Mouse (Mus musculus) kidney, adult 2 months (tissue): ENCODE data around the gene Gabre. TPM values are rescaled to one million over a fixed set of nuclear protein-coding genes. Genes with fewer than 3 reads are reported as not detected.
A peak's percentile ranks its signal among the peaks of the same experiment; 100 is the strongest.

ENCODE experiments used
- DNase-seq: peaks from one replicate; pipeline ENCODE4 v3.0.0; 2021
- H3K27ac ChIP-seq: fragments of 200-500 bp; 2 replicates; pipeline ENCODE4 v1.5.1; 2012; ENCODE audit warnings: low read depth, low read length, control low read depth, inconsistent platforms; ENCODE audit not compliant: insufficient read depth
- H3K27me3 ChIP-seq: fragments of 200-500 bp; replicated peaks from 2 replicates; pipeline ENCODE4 v1.6.1; 2012; ENCODE audit warnings: mild to moderate bottlenecking, moderate library complexity, low read length, inconsistent platforms; ENCODE audit not compliant: control insufficient read depth, insufficient read depth
- H3K36me3 ChIP-seq: fragments of 200-500 bp; 2 replicates; pipeline ENCODE4 v1.6.1; 2012; ENCODE audit warnings: mild to moderate bottlenecking, moderate library complexity, low read length, inconsistent platforms; ENCODE audit not compliant: control insufficient read depth, insufficient read depth
- H3K4me1 ChIP-seq: fragments of 200-500 bp; 2 replicates; pipeline ENCODE4 v1.6.1; 2011; ENCODE audit warnings: low read length; ENCODE audit not compliant: control insufficient read depth, insufficient read depth
- H3K4me3 ChIP-seq: fragments of 200-500 bp; 2 replicates; pipeline ENCODE4 v1.5.1; 2011; ENCODE audit warnings: mild to moderate bottlenecking, low read depth, low read length, control low read depth; ENCODE audit not compliant: insufficient read depth
- CTCF ChIP-seq: fragments of 200-500 bp; conservative IDR thresholded peaks from 2 replicates; pipeline ENCODE4 v1.5.1; 2011; ENCODE audit warnings: low read depth, mild to moderate bottlenecking, control low read depth, low read length, moderate library complexity, mixed read lengths; ENCODE audit not compliant: insufficient read depth, insufficient read length
- POLR2A ChIP-seq: fragments of 200-500 bp; IDR thresholded peaks from one replicate; pipeline ENCODE4 v1.6.1; 2011; ENCODE audit warnings: low read depth, low read length, control low read depth
- WGBS: fragments of 180-500 bp; shearing (Covaris S2); methylation state at CpG from one replicate; pipeline ENCODE4 v1.1.7; 2018; 5-methylcytosine and 5-hydroxymethylcytosine counted together
- polyA plus RNA-seq: library from polyadenylated mRNA; depleted of rRNA; stranded (reverse); fragments of >200 nt; gene quantifications from 2 replicates; pipeline ENCODE4 v1.2.3, GENCODE M21; 2012; rRNA removed

Gene Gabre
- polyA plus RNA-seq = 1.5 TPM in 2 replicates

DNA sequence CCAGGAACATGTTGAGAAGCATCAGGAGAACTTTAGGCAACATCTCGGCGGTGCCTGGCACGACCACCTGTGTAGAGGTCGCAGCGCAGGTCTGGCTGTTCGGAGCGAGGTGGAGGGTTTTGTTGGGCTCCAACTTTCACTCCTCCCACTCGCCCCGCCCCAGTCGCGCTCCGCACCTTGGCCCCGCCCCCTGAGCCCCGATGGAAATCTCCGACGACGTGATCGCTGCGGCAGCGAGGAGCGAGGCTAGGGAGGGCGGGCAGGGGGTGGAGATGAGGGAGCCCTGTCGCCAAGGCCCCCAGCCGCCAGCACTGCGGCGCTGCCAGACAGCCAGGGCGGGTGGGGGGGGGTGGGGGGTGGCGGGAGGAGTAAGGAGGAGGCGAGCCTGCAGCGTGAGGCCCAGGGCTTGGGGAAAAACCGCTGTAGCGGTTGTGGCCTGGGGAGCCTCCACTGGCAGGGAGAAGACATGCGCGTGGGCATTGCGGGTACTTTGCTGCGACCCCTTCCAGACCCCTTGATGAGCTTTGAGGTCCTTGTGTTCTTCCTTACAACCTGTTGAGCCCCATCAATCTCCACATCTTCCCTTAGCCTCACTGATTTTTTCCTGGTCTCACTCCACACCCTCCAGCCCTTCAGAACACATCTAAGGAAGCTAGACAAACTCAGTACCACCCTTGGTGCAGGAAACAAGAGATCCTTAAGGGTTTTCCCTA is at the start of gene Gabre:
Gabre (minus strand) TSS at position 145 of the 713 bp plus-strand sequence.
- 1% methylated on average over 26 of the region's 36 CpGs for WGBS
- no peak within 1 kb of the TSS for H3K27ac ChIP-seq
- peak within 1 kb of the TSS; percentile 80 for H3K4me3 ChIP-seq
- no peaks in the 10 kb centered on the region; the same call in 1 of the 2 replicates for H3K27me3 ChIP-seq
- DNase-seq = peak; percentile 11
- no peak for TF ChIP-seq CTCF
- no peaks in the 10 kb centered on the region for H3K36me3 ChIP-seq
- no peaks in the 10 kb centered on the region for H3K4me1 ChIP-seq

DNA sequence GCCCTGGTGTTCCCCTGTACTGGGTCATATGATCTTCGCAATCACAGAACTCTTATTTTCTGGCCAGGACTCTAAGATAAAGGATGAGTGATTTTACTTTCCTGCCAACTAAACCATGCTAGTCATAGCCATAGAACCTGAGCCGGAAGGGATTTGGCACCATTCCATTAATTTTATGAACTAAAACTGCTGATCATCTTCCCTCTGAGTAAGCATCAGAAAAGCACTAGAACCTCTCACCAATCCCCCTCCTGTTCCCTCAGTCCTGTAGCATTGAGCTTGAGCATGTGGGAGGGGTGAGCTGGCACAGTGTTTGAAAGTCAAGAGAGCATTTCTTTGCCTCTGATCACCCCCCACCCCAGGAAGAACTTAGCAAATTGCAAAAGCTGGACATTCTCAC is 23.2 kb upstream of the Gabre start:
- Histone ChIP-seq H3K4me3 (no peak overlapping the region), H3K36me3 (no peaks in the 10 kb centered on the region), H3K4me1 (no peaks in the 10 kb centered on the region), H3K27me3 (no peaks in the 10 kb centered on the region), H3K27ac (no peak overlapping the region)
- TF ChIP-seq CTCF (no peak), POLR2A (no peak)
- 33% methylated on average over 2 of the region's 2 CpGs for WGBS
- no peak for DNase-seq

DNA sequence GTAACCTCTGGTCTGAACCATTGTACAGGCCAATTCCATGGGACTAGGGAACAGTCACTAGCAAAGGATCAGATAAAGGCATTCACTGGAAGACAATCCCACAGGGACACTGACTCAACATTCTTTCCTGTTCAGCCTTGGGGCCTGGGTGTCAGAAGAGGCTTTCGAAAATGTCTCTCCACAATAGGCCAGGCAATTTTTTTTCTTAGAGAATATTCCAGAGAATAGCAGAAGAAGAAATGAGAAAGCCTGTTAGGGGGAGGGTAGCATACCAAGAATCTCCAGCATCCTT is 715 bp upstream of the Gabre start:
- no peak overlapping the region for H3K4me3 ChIP-seq
- H3K27me3 ChIP-seq = no peaks in the 10 kb centered on the region; the same call in 1 of the 2 replicates
- DNase-seq = no peak
- H3K36me3 ChIP-seq = no peaks in the 10 kb centered on the region
- H3K4me1 ChIP-seq = no peaks in the 10 kb centered on the region
- H3K27ac ChIP-seq = no peak overlapping the region
- TF ChIP-seq POLR2A = no peak
- TF ChIP-seq CTCF = no peak
- 68% methylated on average over 1 of the region's 1 CpGs for WGBS

DNA sequence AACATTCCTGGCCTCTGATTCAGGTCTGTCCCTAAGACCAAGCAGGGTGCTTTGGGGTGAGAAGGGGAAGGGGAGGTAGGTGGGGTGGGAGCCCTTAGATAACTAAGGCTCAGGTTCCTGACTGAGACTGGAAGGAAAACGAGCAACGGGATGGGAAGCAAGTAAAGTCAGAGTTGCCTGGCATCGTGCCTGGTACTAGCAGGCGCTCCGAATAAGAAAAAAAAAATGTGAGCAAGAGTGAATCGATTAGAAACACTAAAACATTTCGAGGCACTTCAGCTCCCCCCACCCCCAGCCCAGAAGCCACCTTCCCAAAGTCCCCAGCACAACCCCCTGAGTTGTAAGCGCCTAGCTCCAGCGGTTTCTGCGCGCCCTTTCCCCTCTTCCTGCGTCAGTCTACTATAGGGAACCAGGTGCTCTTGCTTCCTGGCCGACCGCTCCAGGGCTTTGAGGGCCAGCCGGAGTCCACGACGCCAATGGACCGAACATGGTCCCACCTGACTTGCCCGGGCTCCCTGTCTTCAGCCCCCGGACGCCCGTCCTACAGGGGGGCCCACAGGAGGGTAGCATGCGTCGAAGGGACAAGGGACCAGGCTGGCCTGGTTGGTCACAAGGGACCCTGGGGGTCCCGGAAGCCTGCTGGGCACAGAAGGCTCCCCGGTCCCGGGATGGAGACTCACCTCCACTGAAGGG is 491 bp downstream of the Gabre start:
- no peak overlapping the region for H3K27ac ChIP-seq
- WGBS = 5% methylated on average over 27 of the region's 27 CpGs
- no peaks in the 10 kb centered on the region for H3K36me3 ChIP-seq
- TF ChIP-seq CTCF = no peak
- TF ChIP-seq POLR2A = no peak
- no peaks in the 10 kb centered on the region for H3K4me1 ChIP-seq
- no peaks in the 10 kb centered on the region; the same call in 1 of the 2 replicates for H3K27me3 ChIP-seq
- DNase-seq = peak; percentile 0
- peak overlapping the region; percentile 80 for H3K4me3 ChIP-seq

DNA sequence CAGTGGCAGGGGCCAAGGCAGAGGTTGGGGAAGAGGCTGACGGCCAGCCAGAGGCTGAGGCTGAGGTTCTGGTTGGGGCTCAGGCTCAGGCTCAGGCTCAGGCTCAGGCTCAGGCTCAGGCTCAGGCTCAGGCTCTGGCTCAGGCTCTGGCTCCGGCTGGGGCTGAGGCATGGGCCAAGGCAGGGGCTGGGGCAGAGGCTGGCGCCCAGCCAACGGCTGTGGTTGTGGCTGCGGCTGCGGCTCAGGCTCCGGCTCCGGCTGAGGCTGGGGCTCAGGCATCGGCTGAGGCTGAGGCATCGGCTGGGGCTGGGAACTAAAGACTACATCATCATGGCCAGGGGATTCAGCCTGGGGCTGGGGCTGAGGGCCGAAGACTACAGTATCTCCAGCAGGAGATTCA is 4.0 kb downstream of the Gabre start:
- WGBS = 91% methylated on average over 11 of the region's 11 CpGs
- H3K4me1 ChIP-seq = no peaks in the 10 kb centered on the region
- TF ChIP-seq CTCF (no peak), POLR2A (no peak)
- DNase-seq = no peak
- no peaks in the 10 kb centered on the region for H3K36me3 ChIP-seq
- H3K4me3 ChIP-seq = no peak overlapping the region
- no peaks in the 10 kb centered on the region; the same call in 1 of the 2 replicates for H3K27me3 ChIP-seq
- H3K27ac ChIP-seq = no peak overlapping the region

DNA sequence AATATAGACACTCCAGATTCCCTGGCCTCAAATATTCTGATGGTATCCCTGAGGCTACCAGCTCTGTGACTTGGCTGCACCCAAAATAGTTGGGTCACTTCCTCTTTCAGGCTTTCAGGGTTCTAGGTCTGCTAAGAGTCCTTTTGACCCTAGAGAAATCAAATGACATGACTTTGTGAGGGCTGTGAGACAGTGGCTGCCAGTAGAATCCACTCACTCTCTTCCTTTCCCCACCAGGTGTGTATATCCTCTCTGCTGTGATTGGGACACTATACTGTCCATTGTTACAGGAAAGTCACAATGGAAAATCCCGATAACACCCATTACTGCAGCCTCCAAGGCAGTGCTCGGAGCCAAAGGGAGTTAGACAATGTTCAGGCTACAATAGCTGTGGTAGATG is 52.9 kb downstream of the Gabre start, which contains the start of gene Magea4:
Magea4 (plus strand) TSS at position 301 of the 400 bp plus-strand sequence.
- no peaks in the 10 kb centered on the region for H3K27me3 ChIP-seq
- no peaks in the 10 kb centered on the region for H3K4me1 ChIP-seq
- H3K36me3 ChIP-seq = no peaks in the 10 kb centered on the region
- no peak for TF ChIP-seq CTCF
- no peak for TF ChIP-seq POLR2A
- H3K27ac ChIP-seq = no peak within 1 kb of the TSS
- H3K4me3 ChIP-seq = no peak within 1 kb of the TSS
- no peak for DNase-seq
- WGBS = 79% methylated on average over 2 of the region's 2 CpGs

Other genes starting within 250 kb of the Gabre start
- gene Magea4, start 52.8 kb downstream of the Gabre start, polyA plus RNA-seq = not detected in 2 replicates
- not detected in 2 replicates for gene Magea10, start 112.1 kb upstream of the Gabre start, polyA plus RNA-seq